Mouse (Mus musculus): ENCODE data around the gene Kremen1. TPM values are rescaled to one million over a fixed set of nuclear protein-coding genes. Genes with fewer than 3 reads are reported as not detected.

Gene Kremen1
- polyA plus RNA-seq, 1 experiment from 2014 or later, result 16.3 TPM

GRCm38 (mm10) chr11:5257151-5257862, 4.1 kb downstream of the Kremen1 start:
- H3K27me3 ChIP-seq (ENCODE audit: control insufficient read depth, insufficient read depth, low read length), result no peaks in the 10 kb centered on the region
- H3K36me3 ChIP-seq (ENCODE audit: control insufficient read depth, insufficient read depth, low read length), result 0 out of 2 replicates have a peak, but pooled peaks cover 2% of the 10 kb centered on the region
- 69% methylated on average over 13 of the region's 13 CpGs for WGBS (ENCODE audit: insufficient replicate concordance)
- no peak for ATAC-seq (replicated peaks; ENCODE audit: insufficient number of reproducible peaks, low FRiP score, low TSS enrichment)
- H3K4me3 ChIP-seq (ENCODE audit: low read depth, low read length), result no peak overlapping the region
- no peaks in the 10 kb centered on the region for H3K9me3 ChIP-seq (replicated peaks; ENCODE audit: control insufficient read depth, low read length)
- H3K27ac ChIP-seq (ENCODE audit: low read depth, low read length), result no peak overlapping the region
- H3K4me1 ChIP-seq (ENCODE audit: control insufficient read depth, insufficient read depth, low read length), result peaks cover 39% of the 10 kb centered on the region
- no peak overlapping the region for H3K4me2 ChIP-seq
- no peak overlapping the region for H3K9ac ChIP-seq (ENCODE audit: low read depth, low read length)

DNA sequence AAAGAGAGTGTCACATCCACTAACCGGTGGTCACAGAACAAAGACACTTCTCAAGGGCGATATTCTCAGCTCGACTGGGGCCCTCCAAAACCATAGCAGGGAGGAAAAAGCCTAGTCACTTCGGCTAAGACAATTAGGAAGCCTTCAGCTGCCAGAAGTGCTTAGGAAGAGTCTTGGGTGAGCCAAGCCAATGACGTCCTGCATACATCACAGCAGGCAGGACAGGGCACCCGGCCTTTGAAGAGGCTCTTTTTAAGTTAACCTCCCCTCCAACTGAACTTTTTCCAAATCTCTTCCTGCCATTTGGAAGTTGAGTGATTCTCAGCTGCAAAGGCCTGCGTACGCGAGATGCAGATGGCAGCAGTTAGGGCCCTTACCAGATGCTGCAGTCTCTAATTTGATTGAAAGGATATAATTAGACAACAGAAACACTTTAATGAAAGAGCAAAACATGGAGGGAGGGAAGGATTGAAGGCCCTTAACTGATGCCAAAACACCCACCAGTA, 5.8 kb downstream of the Kremen1 start:
- peak overlapping the region; percentile 43; the same call in 1 of the 2 replicates for H3K27ac ChIP-seq (ENCODE audit: low read depth, low read length)
- H3K27me3 ChIP-seq (ENCODE audit: control insufficient read depth, insufficient read depth, low read length), result no peaks in the 10 kb centered on the region
- no peak overlapping the region for H3K9ac ChIP-seq (ENCODE audit: low read depth, low read length)
- no peak overlapping the region for H3K4me2 ChIP-seq
- H3K4me1 ChIP-seq (ENCODE audit: control insufficient read depth, insufficient read depth, low read length), result peaks cover 40% of the 10 kb centered on the region
- WGBS (ENCODE audit: insufficient replicate concordance), result 51% methylated on average over 9 of the region's 9 CpGs
- H3K36me3 ChIP-seq (ENCODE audit: control insufficient read depth, insufficient read depth, low read length), result 0 out of 2 replicates have a peak, but pooled peaks cover 2% of the 10 kb centered on the region
- no peaks in the 10 kb centered on the region for H3K9me3 ChIP-seq (replicated peaks; ENCODE audit: control insufficient read depth, low read length)
- ATAC-seq (replicated peaks; ENCODE audit: insufficient number of reproducible peaks, low FRiP score, low TSS enrichment), result no peak
- no peak overlapping the region for H3K4me3 ChIP-seq (ENCODE audit: low read depth, low read length)

DNA sequence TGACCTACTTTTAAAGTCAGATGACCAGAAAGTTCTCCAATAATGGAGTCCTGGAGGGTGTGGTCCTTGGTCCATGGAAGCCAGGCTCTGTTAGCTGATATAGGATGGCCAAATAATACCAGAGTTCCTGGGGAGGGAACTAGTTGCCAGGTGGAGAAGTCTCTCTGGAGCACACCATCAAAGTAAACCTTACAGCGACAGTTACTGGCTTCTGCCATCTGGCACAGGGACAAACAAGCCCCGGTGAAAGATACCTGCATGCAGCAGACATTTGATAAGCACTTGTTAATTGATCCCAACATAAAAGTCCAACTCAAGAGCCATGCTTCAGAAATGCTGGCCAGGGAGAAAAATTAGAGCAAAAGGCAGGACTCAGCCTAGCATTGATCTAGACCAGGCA, 7.3 kb downstream of the Kremen1 start:
- Histone ChIP-seq H3K27ac (ENCODE audit: low read depth, low read length) (no peak overlapping the region), H3K4me3 (ENCODE audit: low read depth, low read length) (no peak overlapping the region), H3K9me3 (replicated peaks; ENCODE audit: control insufficient read depth, low read length) (no peaks in the 10 kb centered on the region), H3K36me3 (ENCODE audit: control insufficient read depth, insufficient read depth, low read length) (0 out of 2 replicates have a peak, but pooled peaks cover 2% of the 10 kb centered on the region), H3K9ac (ENCODE audit: low read depth, low read length) (no peak overlapping the region), H3K27me3 (ENCODE audit: control insufficient read depth, insufficient read depth, low read length) (no peaks in the 10 kb centered on the region), H3K4me1 (ENCODE audit: control insufficient read depth, insufficient read depth, low read length) (peaks cover 35% of the 10 kb centered on the region), H3K4me2 (no peak overlapping the region)
- no peak for ATAC-seq (replicated peaks; ENCODE audit: insufficient number of reproducible peaks, low FRiP score, low TSS enrichment)
- WGBS (ENCODE audit: insufficient replicate concordance), result 70% methylated on average over 2 of the region's 2 CpGs

DNA sequence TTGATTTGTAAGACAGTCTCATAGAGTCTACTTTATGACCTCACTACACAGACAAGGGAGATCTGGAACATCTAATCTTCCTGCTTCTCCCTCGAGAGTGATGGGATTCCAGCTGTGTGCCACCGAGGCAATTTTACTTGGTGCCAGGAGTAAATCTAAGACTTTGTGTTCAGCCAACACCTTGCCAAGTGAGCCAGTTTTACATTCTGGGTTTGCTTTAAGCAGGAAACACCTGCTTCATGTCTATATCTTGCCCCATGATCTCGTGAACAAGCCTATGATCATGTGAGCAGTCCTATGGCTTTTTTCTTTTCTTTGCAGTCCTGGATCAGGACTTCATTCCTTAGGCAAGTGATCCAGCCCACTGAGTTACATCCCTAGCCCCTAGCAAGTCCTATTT, 7.8 kb downstream of the Kremen1 start:
- Histone ChIP-seq H3K36me3 (ENCODE audit: control insufficient read depth, insufficient read depth, low read length) (0 out of 2 replicates have a peak, but pooled peaks cover under 1% of the 10 kb centered on the region), H3K4me1 (ENCODE audit: control insufficient read depth, insufficient read depth, low read length) (peaks cover 35% of the 10 kb centered on the region), H3K4me2 (no peak overlapping the region), H3K27me3 (ENCODE audit: control insufficient read depth, insufficient read depth, low read length) (no peaks in the 10 kb centered on the region), H3K27ac (ENCODE audit: low read depth, low read length) (no peak overlapping the region), H3K4me3 (ENCODE audit: low read depth, low read length) (no peak overlapping the region), H3K9me3 (replicated peaks; ENCODE audit: control insufficient read depth, low read length) (no peaks in the 10 kb centered on the region), H3K9ac (ENCODE audit: low read depth, low read length) (no peak overlapping the region)
- ATAC-seq (replicated peaks; ENCODE audit: insufficient number of reproducible peaks, low FRiP score, low TSS enrichment), result no peak
- WGBS (ENCODE audit: insufficient replicate concordance), result 60% methylated on average over 3 of the region's 3 CpGs

- Histone ChIP-seq H3K4me2 (no peak overlapping the region), H3K4me1 (ENCODE audit: control insufficient read depth, insufficient read depth, low read length) (peaks cover 35% of the 10 kb centered on the region), H3K27ac (ENCODE audit: low read depth, low read length) (no peak overlapping the region), H3K4me3 (ENCODE audit: low read depth, low read length) (no peak overlapping the region), H3K27me3 (ENCODE audit: control insufficient read depth, insufficient read depth, low read length) (no peaks in the 10 kb centered on the region), H3K9ac (ENCODE audit: low read depth, low read length) (peak overlapping the region; percentile 31; the same call in 1 of the 2 replicates), H3K36me3 (ENCODE audit: control insufficient read depth, insufficient read depth, low read length) (no peaks in the 10 kb centered on the region), H3K9me3 (replicated peaks; ENCODE audit: control insufficient read depth, low read length) (no peaks in the 10 kb centered on the region)
- 77% methylated on average over 8 of the region's 8 CpGs for WGBS (ENCODE audit: insufficient replicate concordance)
- no peak for ATAC-seq (replicated peaks; ENCODE audit: insufficient number of reproducible peaks, low FRiP score, low TSS enrichment)
Measured at GRCm38 (mm10) chr11:5252727-5253126, 8.6 kb downstream of the Kremen1 start.

DNA sequence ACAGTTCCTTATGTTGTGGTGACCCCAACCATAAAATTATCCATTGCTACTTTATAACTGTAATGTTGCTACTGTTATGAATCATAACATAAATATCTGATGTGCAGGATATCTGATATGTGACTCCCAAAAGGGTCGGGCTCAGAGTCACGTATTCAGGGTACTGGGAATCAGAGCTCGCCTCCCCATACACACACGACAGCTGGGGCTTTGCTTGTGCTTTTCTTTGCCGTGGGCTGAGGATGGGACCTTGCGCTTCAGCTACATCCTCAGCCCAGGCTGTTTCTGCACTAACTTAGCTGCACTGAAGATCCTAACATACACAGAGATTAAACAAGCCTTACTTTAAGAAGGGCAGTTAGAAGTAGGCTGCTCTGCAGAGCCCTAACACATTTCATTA, 10.2 kb downstream of the Kremen1 start:
- Histone ChIP-seq H3K27me3 (ENCODE audit: control insufficient read depth, insufficient read depth, low read length) (no peaks in the 10 kb centered on the region), H3K27ac (ENCODE audit: low read depth, low read length) (no peak overlapping the region), H3K9me3 (replicated peaks; ENCODE audit: control insufficient read depth, low read length) (no peaks in the 10 kb centered on the region), H3K36me3 (ENCODE audit: control insufficient read depth, insufficient read depth, low read length) (no peaks in the 10 kb centered on the region), H3K4me2 (no peak overlapping the region), H3K9ac (ENCODE audit: low read depth, low read length) (no peak overlapping the region), H3K4me3 (ENCODE audit: low read depth, low read length) (no peak overlapping the region), H3K4me1 (ENCODE audit: control insufficient read depth, insufficient read depth, low read length) (peaks cover 25% of the 10 kb centered on the region)
- no peak for ATAC-seq (replicated peaks; ENCODE audit: insufficient number of reproducible peaks, low FRiP score, low TSS enrichment)
- WGBS (ENCODE audit: insufficient replicate concordance), result 71% methylated on average over 6 of the region's 6 CpGs

DNA sequence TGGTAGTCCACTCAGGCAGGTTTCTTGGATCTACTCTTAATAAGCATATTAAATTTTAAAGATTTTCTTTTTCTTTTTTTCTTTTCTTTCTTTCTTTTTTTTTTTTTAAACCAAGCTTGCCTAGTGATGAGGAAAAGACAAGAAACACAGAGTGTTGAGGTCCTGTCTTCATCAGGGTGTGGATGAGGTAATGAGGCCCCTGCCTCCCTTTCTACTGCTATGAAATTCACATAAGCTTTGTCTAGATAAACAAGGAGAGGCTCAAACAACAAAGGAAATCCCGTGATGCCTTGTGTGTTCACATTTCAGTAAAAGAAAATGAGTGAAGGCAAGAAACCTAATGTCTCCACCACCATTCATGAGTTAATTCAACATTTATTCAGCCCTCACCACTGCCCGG, 13.2 kb downstream of the Kremen1 start:
- 62% methylated on average over 2 of the region's 2 CpGs for WGBS (ENCODE audit: insufficient replicate concordance)
- H3K4me3 ChIP-seq (ENCODE audit: low read depth, low read length), result no peak overlapping the region
- H3K36me3 ChIP-seq (ENCODE audit: control insufficient read depth, insufficient read depth, low read length), result no peaks in the 10 kb centered on the region
- no peak for ATAC-seq (replicated peaks; ENCODE audit: insufficient number of reproducible peaks, low FRiP score, low TSS enrichment)
- peaks cover 30% of the 10 kb centered on the region for H3K4me1 ChIP-seq (ENCODE audit: control insufficient read depth, insufficient read depth, low read length)
- no peaks in the 10 kb centered on the region for H3K27me3 ChIP-seq (ENCODE audit: control insufficient read depth, insufficient read depth, low read length)
- no peak overlapping the region for H3K9ac ChIP-seq (ENCODE audit: low read depth, low read length)
- no peak overlapping the region for H3K27ac ChIP-seq (ENCODE audit: low read depth, low read length)
- H3K4me2 ChIP-seq, result no peak overlapping the region
- H3K9me3 ChIP-seq (replicated peaks; ENCODE audit: control insufficient read depth, low read length), result no peaks in the 10 kb centered on the region

- Histone ChIP-seq H3K27ac (ENCODE audit: low read depth, low read length) (peak overlapping the region; percentile 46; the same call in 1 of the 2 replicates), H3K4me1 (ENCODE audit: control insufficient read depth, insufficient read depth, low read length) (peaks cover 27% of the 10 kb centered on the region), H3K9ac (ENCODE audit: low read depth, low read length) (no peak overlapping the region), H3K4me3 (ENCODE audit: low read depth, low read length) (no peak overlapping the region), H3K36me3 (ENCODE audit: control insufficient read depth, insufficient read depth, low read length) (no peaks in the 10 kb centered on the region), H3K4me2 (no peak overlapping the region), H3K27me3 (ENCODE audit: control insufficient read depth, insufficient read depth, low read length) (no peaks in the 10 kb centered on the region), H3K9me3 (replicated peaks; ENCODE audit: control insufficient read depth, low read length) (no peaks in the 10 kb centered on the region)
- ATAC-seq (replicated peaks; ENCODE audit: insufficient number of reproducible peaks, low FRiP score, low TSS enrichment), result 0 out of 2 replicates have a peak, but pooled peaks have one; percentile 14
- 69% methylated on average over 7 of the region's 7 CpGs for WGBS (ENCODE audit: insufficient replicate concordance)
Measured at GRCm38 (mm10) chr11:5245431-5245830, 15.9 kb downstream of the Kremen1 start.

DNA sequence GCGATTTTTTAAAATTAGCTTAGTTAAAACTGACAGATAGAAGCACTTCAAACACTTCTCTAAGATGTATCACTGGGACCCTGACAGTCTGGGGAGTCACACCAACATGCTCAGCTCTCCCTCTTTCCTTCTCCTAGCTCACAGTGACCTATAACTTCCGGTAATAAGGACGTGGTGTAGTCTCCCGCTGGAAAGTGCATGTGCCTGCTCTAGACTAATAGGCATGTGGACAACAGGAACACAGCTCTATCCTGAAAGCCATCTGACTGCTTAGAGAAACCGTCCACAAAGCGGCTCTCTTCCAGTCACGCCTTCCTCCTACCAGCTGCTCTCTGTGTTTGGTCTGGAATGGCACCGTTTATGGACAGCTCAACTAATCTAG, 16.6 kb downstream of the Kremen1 start:
- Histone ChIP-seq H3K4me3 (ENCODE audit: low read depth, low read length) (no peak overlapping the region), H3K9me3 (replicated peaks; ENCODE audit: control insufficient read depth, low read length) (no peaks in the 10 kb centered on the region), H3K36me3 (ENCODE audit: control insufficient read depth, insufficient read depth, low read length) (no peaks in the 10 kb centered on the region), H3K4me1 (ENCODE audit: control insufficient read depth, insufficient read depth, low read length) (peaks cover 34% of the 10 kb centered on the region), H3K4me2 (peak overlapping the region; percentile 51), H3K27ac (ENCODE audit: low read depth, low read length) (peak overlapping the region; percentile 46), H3K27me3 (ENCODE audit: control insufficient read depth, insufficient read depth, low read length) (no peaks in the 10 kb centered on the region), H3K9ac (ENCODE audit: low read depth, low read length) (no peak overlapping the region)
- no peak for ATAC-seq (replicated peaks; ENCODE audit: insufficient number of reproducible peaks, low FRiP score, low TSS enrichment)
- WGBS (ENCODE audit: insufficient replicate concordance), result 52% methylated on average over 8 of the region's 8 CpGs

Measured in heart, embryonic 11.5 days (tissue).